1 mouse cellular context compared by ENCODE assay signal in the genomic region with DNA sequence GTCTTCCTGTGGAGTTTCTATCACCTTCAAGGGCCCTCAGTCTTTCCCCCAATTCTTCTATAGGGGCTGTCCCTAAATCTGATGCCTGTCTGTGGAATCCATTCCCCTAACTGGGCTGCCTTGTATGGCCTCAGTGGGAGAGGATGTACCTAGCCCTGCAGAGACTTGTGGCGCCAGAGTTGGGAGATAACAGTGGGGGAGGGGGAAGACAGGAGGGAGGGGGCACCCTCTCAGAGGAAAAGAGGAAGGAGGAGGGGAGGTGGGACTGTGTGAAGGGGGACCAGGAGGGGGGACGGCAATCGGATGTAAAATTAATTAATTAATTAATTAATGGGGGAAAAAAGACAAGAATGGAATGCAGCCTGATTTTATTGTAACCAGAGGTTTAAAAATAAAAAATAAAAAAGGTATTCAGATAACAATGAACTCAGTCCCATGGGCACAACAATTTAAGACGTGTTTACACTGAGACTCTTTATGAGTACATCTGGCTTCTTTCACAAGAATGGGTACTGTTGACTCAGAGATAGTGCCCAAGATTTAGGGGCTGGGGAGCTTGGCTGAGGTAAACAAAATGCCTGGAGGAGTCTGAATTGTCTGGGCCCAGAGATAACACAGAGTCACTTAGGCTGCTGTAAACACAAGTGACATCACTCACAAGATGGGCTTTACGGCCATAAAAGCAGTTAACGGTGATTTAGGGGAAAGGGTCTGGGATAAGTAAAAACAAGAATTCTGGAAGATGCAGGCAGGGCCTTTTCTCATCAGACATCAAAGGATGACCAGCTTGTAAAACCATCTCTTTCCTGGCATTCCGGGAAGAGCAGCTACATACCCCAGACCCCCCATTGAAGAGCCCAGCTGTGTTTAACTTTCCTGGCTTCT.
TF ChIP-seq lines count a peak whose summit lies in the region.

No protein-coding gene starts in this region.

TF ChIP-seq in MEL, 35 proteins besides CTCF, POLR2A, EP300 and RAD21 (continued from another document):
- TF ChIP-seq POLR2AphosphoS2 (IDR thresholded peaks at IDR 0.05; ENCODE audit: low read length) (no peak), MXI1 (IDR thresholded peaks at IDR 0.05; ENCODE audit: low read depth, low read length) (no peak), ETS1 (IDR thresholded peaks at IDR 0.05; ENCODE audit: low read depth, low read length) (peak; percentile 39; the same call in 1 of the 2 replicates), NRF1 (IDR thresholded peaks at IDR 0.05; ENCODE audit: insufficient read depth, low read depth, low read length, poor library complexity, severe bottlenecking) (no peak), KAT2A (conservative IDR thresholded peaks at IDR 0.05; ENCODE audit: low read depth, low read length) (no peak), MEF2A (IDR thresholded peaks at IDR 0.05; ENCODE audit: extremely low read depth, insufficient replicate concordance, low read depth, low read length, poor library complexity, severe bottlenecking) (no peak)
